Mouse (Mus musculus): Measurements from ENCODE around the gene Npnt. TPM values are rescaled to one million over a fixed set of nuclear protein-coding genes. Genes with fewer than 3 reads are reported as not detected.
A peak's percentile ranks its signal among the peaks of the same experiment; 100 is the strongest.

Gene Npnt
- polyA plus RNA-seq, 1 experiment from 2014 or later = 15.2 TPM

DNA sequence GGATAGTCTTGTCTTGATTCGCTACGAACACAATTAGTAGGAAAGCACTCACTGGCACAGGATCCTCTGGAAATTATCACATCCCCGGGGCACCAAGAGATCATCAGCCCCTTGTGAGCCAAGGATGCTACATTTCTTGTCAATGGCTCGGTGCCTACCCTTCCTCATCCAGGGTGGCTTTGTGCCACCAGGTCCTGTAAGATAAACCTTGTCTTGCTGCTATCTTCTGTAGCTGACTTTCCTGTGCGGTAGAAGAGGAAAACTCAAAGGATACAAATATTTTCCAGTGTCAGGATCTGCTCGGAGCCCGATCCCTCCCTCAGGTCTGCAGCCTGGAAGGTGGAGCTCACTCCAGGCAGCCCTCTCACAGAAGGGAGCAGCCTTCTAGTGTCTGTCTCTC, 90.5 kb downstream of the Npnt start:
- no peaks in the 10 kb centered on the region for H3K27me3 ChIP-seq (ENCODE audit: control insufficient read depth, insufficient read depth, low read length)
- H3K9ac ChIP-seq (replicated peaks; ENCODE audit: low read length) = no peak overlapping the region; the same call in 1 of the 2 replicates
- no peak overlapping the region for H3K4me2 ChIP-seq (ENCODE audit: low read depth, low read length)
- no peaks in the 10 kb centered on the region for H3K36me3 ChIP-seq (replicated peaks; ENCODE audit: control insufficient read depth, insufficient read depth, low read depth, low read length)
- H3K4me1 ChIP-seq (ENCODE audit: control insufficient read depth, insufficient read depth, low read length) = no peaks in the 10 kb centered on the region; the same call in 1 of the 2 replicates
- 86% methylated on average over 7 of the region's 7 CpGs for WGBS
- H3K9me3 ChIP-seq (replicated peaks; ENCODE audit: control insufficient read depth, low read length) = no peaks in the 10 kb centered on the region
- ATAC-seq (replicated peaks; ENCODE audit: insufficient number of reproducible peaks, low FRiP score, low TSS enrichment, low read depth) = no peak
- H3K27ac ChIP-seq (replicated peaks; ENCODE audit: low read depth, low read length) = no peak overlapping the region
- no peak overlapping the region for H3K4me3 ChIP-seq (ENCODE audit: low read depth, low read length)
- DNase-seq (ENCODE audit: low spot score) = no peak

- no peaks in the 10 kb centered on the region for H3K27me3 ChIP-seq (ENCODE audit: control insufficient read depth, insufficient read depth, low read length)
- no peak overlapping the region for H3K4me3 ChIP-seq (ENCODE audit: low read depth, low read length)
- H3K36me3 ChIP-seq (replicated peaks; ENCODE audit: control insufficient read depth, insufficient read depth, low read depth, low read length) = no peaks in the 10 kb centered on the region
- no peak for DNase-seq (ENCODE audit: low spot score)
- 56% methylated on average over 11 of the region's 11 CpGs for WGBS
- no peaks in the 10 kb centered on the region for H3K9me3 ChIP-seq (replicated peaks; ENCODE audit: control insufficient read depth, low read length)
- no peak overlapping the region for H3K9ac ChIP-seq (replicated peaks; ENCODE audit: low read length)
- H3K4me2 ChIP-seq (ENCODE audit: low read depth, low read length) = no peak overlapping the region
- H3K4me1 ChIP-seq (ENCODE audit: control insufficient read depth, insufficient read depth, low read length) = no peaks in the 10 kb centered on the region; the same call in 1 of the 2 replicates
- no peak overlapping the region for H3K27ac ChIP-seq (replicated peaks; ENCODE audit: low read depth, low read length)
- ATAC-seq (replicated peaks; ENCODE audit: insufficient number of reproducible peaks, low FRiP score, low TSS enrichment, low read depth) = no peak
Observed at GRCm38 (mm10) chr3:132858849-132859248, 91.2 kb downstream of the Npnt start.

- WGBS = 24% methylated on average over 6 of the region's 6 CpGs
- no peak overlapping the region for H3K27ac ChIP-seq (replicated peaks; ENCODE audit: low read depth, low read length)
- DNase-seq (ENCODE audit: low spot score) = no peak
- no peaks in the 10 kb centered on the region; the same call in 1 of the 2 replicates for H3K4me1 ChIP-seq (ENCODE audit: control insufficient read depth, insufficient read depth, low read length)
- H3K27me3 ChIP-seq (ENCODE audit: control insufficient read depth, insufficient read depth, low read length) = no peaks in the 10 kb centered on the region
- H3K4me3 ChIP-seq (ENCODE audit: low read depth, low read length) = no peak overlapping the region
- no peaks in the 10 kb centered on the region for H3K36me3 ChIP-seq (replicated peaks; ENCODE audit: control insufficient read depth, insufficient read depth, low read depth, low read length)
- H3K9ac ChIP-seq (replicated peaks; ENCODE audit: low read length) = no peak overlapping the region
- H3K4me2 ChIP-seq (ENCODE audit: low read depth, low read length) = no peak overlapping the region
- ATAC-seq (replicated peaks; ENCODE audit: insufficient number of reproducible peaks, low FRiP score, low TSS enrichment, low read depth) = no peak
- H3K9me3 ChIP-seq (replicated peaks; ENCODE audit: control insufficient read depth, low read length) = no peaks in the 10 kb centered on the region
Observed at GRCm38 (mm10) chr3:132856651-132857050, 93.4 kb downstream of the Npnt start.

DNA sequence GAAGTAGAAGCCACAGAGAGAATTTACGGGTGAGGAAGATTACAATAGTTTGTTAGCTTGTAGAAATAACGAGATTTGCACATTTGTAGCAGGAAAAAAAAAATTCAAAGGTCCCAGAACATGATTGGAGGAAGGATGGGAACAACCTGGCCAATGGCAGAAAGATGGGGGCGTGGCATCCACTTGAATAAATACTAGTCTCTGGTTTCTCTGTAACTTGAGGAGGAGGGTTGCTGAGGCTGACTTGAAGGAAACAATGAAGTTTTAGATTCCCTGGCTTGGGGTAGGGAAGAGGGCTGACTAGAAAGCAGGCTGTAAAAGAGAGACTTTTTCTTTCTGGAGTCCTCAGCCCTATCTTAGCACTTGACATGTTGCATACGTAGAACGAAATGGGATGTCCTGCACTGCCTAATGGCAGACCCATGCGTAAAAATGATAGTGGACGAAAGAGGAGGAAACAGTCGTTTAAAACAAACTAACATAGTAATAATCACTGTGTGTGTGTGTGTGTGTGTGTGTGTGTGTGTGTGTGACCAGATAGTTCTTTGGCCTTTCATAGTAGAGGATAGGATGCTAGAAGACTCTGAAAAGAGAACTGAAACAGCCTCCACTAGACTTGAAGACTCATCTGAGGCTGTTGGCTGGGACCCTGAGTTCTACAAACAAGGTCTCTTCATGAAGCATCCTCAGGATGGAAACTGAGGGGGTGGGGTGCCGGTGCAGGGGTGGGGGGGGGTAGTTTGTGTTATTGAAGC, 94.5 kb downstream of the Npnt start:
- no peak overlapping the region for H3K27ac ChIP-seq (replicated peaks; ENCODE audit: low read depth, low read length)
- ATAC-seq (replicated peaks; ENCODE audit: insufficient number of reproducible peaks, low FRiP score, low TSS enrichment, low read depth) = peak; percentile 67
- H3K9ac ChIP-seq (replicated peaks; ENCODE audit: low read length) = no peak overlapping the region
- no peaks in the 10 kb centered on the region; the same call in 1 of the 2 replicates for H3K4me1 ChIP-seq (ENCODE audit: control insufficient read depth, insufficient read depth, low read length)
- no peaks in the 10 kb centered on the region for H3K9me3 ChIP-seq (replicated peaks; ENCODE audit: control insufficient read depth, low read length)
- peak; percentile 86 for DNase-seq (ENCODE audit: low spot score)
- H3K27me3 ChIP-seq (ENCODE audit: control insufficient read depth, insufficient read depth, low read length) = no peaks in the 10 kb centered on the region
- H3K36me3 ChIP-seq (replicated peaks; ENCODE audit: control insufficient read depth, insufficient read depth, low read depth, low read length) = no peaks in the 10 kb centered on the region
- H3K4me3 ChIP-seq (ENCODE audit: low read depth, low read length) = no peak overlapping the region
- 52% methylated on average over 9 of the region's 9 CpGs for WGBS
- no peak overlapping the region for H3K4me2 ChIP-seq (ENCODE audit: low read depth, low read length)

DNA sequence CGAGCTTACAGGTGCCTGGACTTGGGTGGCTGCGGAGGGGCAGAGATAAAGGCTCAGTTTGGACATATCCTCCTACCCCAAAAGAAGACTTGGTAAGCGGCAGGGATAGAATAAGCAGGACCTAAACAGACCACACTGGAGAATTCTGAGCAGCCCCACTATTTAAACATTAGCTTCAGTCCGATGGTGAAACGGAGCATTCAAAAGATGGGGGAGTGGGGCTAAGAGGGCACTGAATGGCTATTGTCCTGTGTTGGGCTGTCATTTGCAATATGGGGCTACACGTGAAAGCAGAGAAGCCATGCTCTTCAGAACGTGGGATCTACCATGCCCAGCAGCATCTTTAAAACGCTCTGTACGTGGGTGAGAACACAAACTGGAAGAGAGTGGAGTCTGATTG, 95.8 kb downstream of the Npnt start:
- WGBS = 81% methylated on average over 9 of the region's 9 CpGs
- no peak for ATAC-seq (replicated peaks; ENCODE audit: insufficient number of reproducible peaks, low FRiP score, low TSS enrichment, low read depth)
- H3K4me3 ChIP-seq (ENCODE audit: low read depth, low read length) = no peak overlapping the region
- H3K27ac ChIP-seq (replicated peaks; ENCODE audit: low read depth, low read length) = no peak overlapping the region
- no peak overlapping the region for H3K4me2 ChIP-seq (ENCODE audit: low read depth, low read length)
- H3K27me3 ChIP-seq (ENCODE audit: control insufficient read depth, insufficient read depth, low read length) = no peaks in the 10 kb centered on the region
- no peaks in the 10 kb centered on the region for H3K9me3 ChIP-seq (replicated peaks; ENCODE audit: control insufficient read depth, low read length)
- H3K36me3 ChIP-seq (replicated peaks; ENCODE audit: control insufficient read depth, insufficient read depth, low read depth, low read length) = no peaks in the 10 kb centered on the region
- H3K9ac ChIP-seq (replicated peaks; ENCODE audit: low read length) = no peak overlapping the region
- DNase-seq (ENCODE audit: low spot score) = no peak
- no peaks in the 10 kb centered on the region; the same call in 1 of the 2 replicates for H3K4me1 ChIP-seq (ENCODE audit: control insufficient read depth, insufficient read depth, low read length)

DNA sequence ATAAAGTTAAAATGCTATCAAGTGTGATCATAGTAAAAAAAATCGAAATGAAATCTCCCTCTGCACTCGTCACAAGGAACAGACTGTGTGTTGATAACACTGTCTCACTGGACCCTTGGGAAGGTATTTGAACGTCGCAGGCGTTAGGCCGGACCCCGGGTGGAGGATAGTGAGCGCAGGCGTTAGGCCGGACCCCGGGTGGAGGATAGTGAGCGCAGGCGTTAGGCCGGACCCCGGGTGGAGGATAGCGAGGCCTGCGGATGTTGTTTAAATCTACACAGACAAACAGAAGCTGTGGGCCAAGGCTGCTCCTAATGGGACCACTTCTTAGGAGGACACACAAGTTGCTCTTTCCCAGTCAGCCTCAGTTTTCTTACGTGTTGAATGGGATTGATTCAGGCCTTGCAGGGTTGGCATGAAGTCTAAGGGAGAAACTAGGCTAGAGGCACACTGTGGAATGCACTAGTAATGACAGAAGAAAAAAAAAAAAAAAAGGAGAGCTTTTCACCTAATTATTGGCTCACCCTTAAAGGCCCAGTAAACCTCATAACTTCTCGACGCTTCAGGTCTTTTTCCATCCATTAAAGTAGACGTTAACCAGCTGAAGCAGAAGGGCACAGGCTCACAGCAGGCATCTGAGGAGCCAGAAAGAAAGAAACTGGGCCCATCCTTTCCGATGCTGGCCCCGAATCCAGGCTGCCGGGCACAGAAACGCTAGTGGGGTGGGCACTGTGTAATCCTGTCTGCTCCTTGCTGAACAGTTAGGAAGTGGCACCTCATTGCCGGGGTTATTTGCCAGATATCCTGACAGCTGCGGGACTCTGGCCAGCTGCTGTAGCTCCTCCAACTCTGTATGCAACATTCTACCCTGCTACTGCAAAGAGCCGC, 98.0 kb downstream of the Npnt start:
- Histone ChIP-seq H3K9ac (replicated peaks; ENCODE audit: low read length) (no peak overlapping the region), H3K4me3 (ENCODE audit: low read depth, low read length) (no peak overlapping the region), H3K27me3 (ENCODE audit: control insufficient read depth, insufficient read depth, low read length) (no peaks in the 10 kb centered on the region), H3K27ac (replicated peaks; ENCODE audit: low read depth, low read length) (no peak overlapping the region), H3K9me3 (replicated peaks; ENCODE audit: control insufficient read depth, low read length) (no peaks in the 10 kb centered on the region), H3K36me3 (replicated peaks; ENCODE audit: control insufficient read depth, insufficient read depth, low read depth, low read length) (no peaks in the 10 kb centered on the region), H3K4me1 (ENCODE audit: control insufficient read depth, insufficient read depth, low read length) (no peaks in the 10 kb centered on the region), H3K4me2 (ENCODE audit: low read depth, low read length) (no peak overlapping the region)
- 73% methylated on average over 28 of the region's 28 CpGs for WGBS
- ATAC-seq (replicated peaks; ENCODE audit: insufficient number of reproducible peaks, low FRiP score, low TSS enrichment, low read depth) (no peak), DNase-seq (ENCODE audit: low spot score) (no peak)

- no peak overlapping the region for H3K4me3 ChIP-seq (ENCODE audit: low read depth, low read length)
- no peak overlapping the region for H3K4me2 ChIP-seq (ENCODE audit: low read depth, low read length)
- 61% methylated on average over 1 of the region's 1 CpGs for WGBS
- H3K9me3 ChIP-seq (replicated peaks; ENCODE audit: control insufficient read depth, low read length) = no peaks in the 10 kb centered on the region
- H3K9ac ChIP-seq (replicated peaks; ENCODE audit: low read length) = no peak overlapping the region
- ATAC-seq (replicated peaks; ENCODE audit: insufficient number of reproducible peaks, low FRiP score, low TSS enrichment, low read depth) (no peak), DNase-seq (ENCODE audit: low spot score) (no peak)
- H3K27me3 ChIP-seq (ENCODE audit: control insufficient read depth, insufficient read depth, low read length) = no peaks in the 10 kb centered on the region
- no peaks in the 10 kb centered on the region for H3K36me3 ChIP-seq (replicated peaks; ENCODE audit: control insufficient read depth, insufficient read depth, low read depth, low read length)
- no peak overlapping the region for H3K27ac ChIP-seq (replicated peaks; ENCODE audit: low read depth, low read length)
- no peaks in the 10 kb centered on the region for H3K4me1 ChIP-seq (ENCODE audit: control insufficient read depth, insufficient read depth, low read length)
Observed at GRCm38 (mm10) chr3:132851417-132851816, 98.7 kb downstream of the Npnt start.

GRCm38 (mm10) chr3:132850431-132850830, 99.7 kb downstream of the Npnt start:
- DNase-seq (ENCODE audit: low spot score) = no peak
- Histone ChIP-seq H3K4me1 (ENCODE audit: control insufficient read depth, insufficient read depth, low read length) (no peaks in the 10 kb centered on the region), H3K36me3 (replicated peaks; ENCODE audit: control insufficient read depth, insufficient read depth, low read depth, low read length) (no peaks in the 10 kb centered on the region), H3K27me3 (ENCODE audit: control insufficient read depth, insufficient read depth, low read length) (no peaks in the 10 kb centered on the region), H3K4me3 (ENCODE audit: low read depth, low read length) (no peak overlapping the region), H3K9ac (replicated peaks; ENCODE audit: low read length) (no peak overlapping the region), H3K27ac (replicated peaks; ENCODE audit: low read depth, low read length) (no peak overlapping the region), H3K4me2 (ENCODE audit: low read depth, low read length) (no peak overlapping the region), H3K9me3 (replicated peaks; ENCODE audit: control insufficient read depth, low read length) (no peaks in the 10 kb centered on the region)
- ATAC-seq (replicated peaks; ENCODE audit: insufficient number of reproducible peaks, low FRiP score, low TSS enrichment, low read depth) = no peak
- WGBS = 88% methylated on average over 2 of the region's 2 CpGs

Data from embryonic facial prominence, embryonic 11.5 days (tissue).